Mouse (Mus musculus) intestine, embryonic 14.5 days (tissue): ENCODE data around the gene Olfr923. TPM values are rescaled to one million over a fixed set of nuclear protein-coding genes. Genes with fewer than 3 reads are reported as not detected.

Experiments used
- ATAC-seq: fragments of 200-750 bp; cut with Nextera tagmentation; replicated peaks from 2 replicates; pipeline ENCODE4 v1.8.0; 2017; ENCODE audit warnings: low read depth, moderate number of reproducible peaks, moderate TSS enrichment, moderate library complexity; ENCODE audit not compliant: low FRiP score, low TSS enrichment
- DNase-seq: peaks from one replicate; pipeline ENCODE4 v3.0.0-alpha.2; 2018; ENCODE audit warnings: low spot score
- H3K27ac ChIP-seq: fragments of 300-500 bp; sonication (generic); 2 replicates; pipeline ENCODE4 v1.5.1; 2014; ENCODE audit warnings: low read depth, mild to moderate bottlenecking, control low read depth
- H3K27me3 ChIP-seq: fragments of 300-500 bp; sonication (generic); replicated peaks from 2 replicates; pipeline ENCODE4 v1.6.1; 2014; ENCODE audit warnings: low read length, control low read depth; ENCODE audit not compliant: control insufficient read depth, insufficient read depth
- H3K36me3 ChIP-seq: fragments of 300-500 bp; sonication (generic); 2 replicates; pipeline ENCODE4 v1.6.1; 2014; ENCODE audit warnings: low read length, control low read depth; ENCODE audit not compliant: control insufficient read depth, insufficient read depth
- H3K4me1 ChIP-seq: fragments of 300-500 bp; sonication (generic); replicated peaks from 2 replicates; pipeline ENCODE4 v1.6.1; 2014; ENCODE audit warnings: low read length, control low read depth, mixed read lengths; ENCODE audit not compliant: control insufficient read depth, insufficient read depth
- H3K4me2 ChIP-seq: fragments of 300-500 bp; sonication (generic); 2 replicates; pipeline ENCODE4 v1.6.1; 2014; ENCODE audit warnings: low read length
- H3K4me3 ChIP-seq: fragments of 300-500 bp; sonication (generic); 2 replicates; pipeline ENCODE4 v1.5.1; 2014; ENCODE audit warnings: low read depth, low read length, control low read depth, mixed read lengths
- H3K9ac ChIP-seq: fragments of 300-500 bp; sonication (generic); 2 replicates; pipeline ENCODE4 v1.6.1; 2014; ENCODE audit warnings: mild to moderate bottlenecking, low read length
- H3K9me3 ChIP-seq: fragments of 300-500 bp; sonication (generic); 2 replicates; pipeline ENCODE4 v1.6.1; 2016; ENCODE audit warnings: low read length, control low read depth; ENCODE audit not compliant: control insufficient read depth
- WGBS: fragments of 180-500 bp; shearing (Covaris S2); extraction: QIAGEN DNeasy Blood & Tissue Kit; methylation state at CpG from one replicate; pipeline ENCODE4 v1.1.7; 2014; 5-methylcytosine and 5-hydroxymethylcytosine counted together
- polyA plus RNA-seq: library from polyadenylated mRNA; unstranded; fragments of >200 nt; fragmentation: Nextera tagmentation; extraction: Ambion mirVana; gene quantifications from 2 replicates; pipeline ENCODE4 v1.2.1, GENCODE M21; 2014

The Olfr923 gene
- polyA plus RNA-seq, 1 experiment from 2014 or later, result not detected

DNA sequence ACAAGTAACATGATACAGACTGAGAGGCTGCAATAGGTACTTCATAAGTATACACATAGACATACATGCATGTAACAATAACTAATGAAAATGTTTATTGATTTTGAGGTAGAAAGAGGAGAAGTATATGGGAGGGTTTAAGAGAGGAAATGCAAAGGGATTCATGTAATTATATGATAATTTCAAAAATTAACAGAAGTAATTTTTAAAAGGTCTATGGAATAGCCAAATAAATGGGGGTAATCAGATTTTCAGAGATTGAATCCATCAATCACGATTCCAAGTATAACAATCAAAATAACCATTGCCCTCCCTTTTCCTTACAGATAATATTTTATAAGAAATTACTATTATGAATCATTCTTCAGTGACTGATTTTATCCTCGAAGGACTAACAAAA is 50.5 kb downstream of the Olfr923 start, which contains the start of gene Olfr926:
Gene Olfr926, plus strand, starts transcription at position 301 of the 400 bp plus-strand sequence.
- no peaks in the 10 kb centered on the region for H3K36me3 ChIP-seq
- WGBS, result 81% methylated on average over 2 of the region's 2 CpGs

More for the DNA sequence above, 50.5 kb downstream of the Olfr923 start, which contains the start of gene Olfr926:
- Histone ChIP-seq H3K4me3 (no peak within 1 kb of the TSS), H3K9ac (no peak within 1 kb of the TSS), H3K27ac (no peak within 1 kb of the TSS), H3K4me1 (no peaks in the 10 kb centered on the region), H3K4me2 (no peak within 1 kb of the TSS), H3K27me3 (no peaks in the 10 kb centered on the region), H3K9me3 (0 out of 2 replicates have a peak, but pooled peaks cover 3% of the 10 kb centered on the region)
- DNase-seq (no peak), ATAC-seq (no peak)

Other genes with a start within 250 kb of the Olfr923 start
- gene Olfr912, start 246.4 kb upstream of the Olfr923 start, polyA plus RNA-seq, result not detected in 2 replicates
- not detected in 2 replicates for gene Olfr913, start 233.8 kb upstream of the Olfr923 start, polyA plus RNA-seq
- not detected in 2 replicates for gene Olfr914, start 221.4 kb upstream of the Olfr923 start, polyA plus RNA-seq
- not detected in 2 replicates for gene Olfr916, start 166.7 kb upstream of the Olfr923 start, polyA plus RNA-seq
- not detected in 2 replicates for gene Olfr917, start 160.7 kb upstream of the Olfr923 start, polyA plus RNA-seq
- not detected in 2 replicates for gene Olfr918, start 151.9 kb upstream of the Olfr923 start, polyA plus RNA-seq
- not detected in 2 replicates for gene Olfr919, start 122.9 kb upstream of the Olfr923 start, polyA plus RNA-seq
- 13.9 and 19.1 TPM in 2 replicates for gene Vwa5a, start 108.3 kb upstream of the Olfr923 start, polyA plus RNA-seq
- 0.05 TPM in 2 replicates for gene Olfr920, start 74.2 kb upstream of the Olfr923 start, polyA plus RNA-seq
- not detected in 2 replicates for gene Olfr921, start 53.5 kb upstream of the Olfr923 start, polyA plus RNA-seq
- gene Olfr922, start 11.9 kb upstream of the Olfr923 start, polyA plus RNA-seq, result not detected in 2 replicates
- gene Olfr924, start 17.9 kb downstream of the Olfr923 start, polyA plus RNA-seq, result not detected in 2 replicates
- not detected in 2 replicates for gene Olfr26, start 28.5 kb downstream of the Olfr923 start, polyA plus RNA-seq
- gene Olfr926, start 50.6 kb downstream of the Olfr923 start, polyA plus RNA-seq, result not detected in 2 replicates
- not detected in 2 replicates for gene Olfr930, start 103.3 kb downstream of the Olfr923 start, polyA plus RNA-seq
- not detected in 2 replicates for gene Olfr933, start 145.8 kb downstream of the Olfr923 start, polyA plus RNA-seq
- gene Olfr934, start 161.8 kb downstream of the Olfr923 start, polyA plus RNA-seq, result not detected in 2 replicates
- gene Olfr935, start 173.1 kb downstream of the Olfr923 start, polyA plus RNA-seq, result not detected in 2 replicates
- not detected in 2 replicates for gene Olfr146, start 196.8 kb downstream of the Olfr923 start, polyA plus RNA-seq
- not detected in 2 replicates for gene Olfr937, start 238.4 kb downstream of the Olfr923 start, polyA plus RNA-seq